Mouse (Mus musculus): ENCODE data around the gene Plau.

Plau gene

DNA sequence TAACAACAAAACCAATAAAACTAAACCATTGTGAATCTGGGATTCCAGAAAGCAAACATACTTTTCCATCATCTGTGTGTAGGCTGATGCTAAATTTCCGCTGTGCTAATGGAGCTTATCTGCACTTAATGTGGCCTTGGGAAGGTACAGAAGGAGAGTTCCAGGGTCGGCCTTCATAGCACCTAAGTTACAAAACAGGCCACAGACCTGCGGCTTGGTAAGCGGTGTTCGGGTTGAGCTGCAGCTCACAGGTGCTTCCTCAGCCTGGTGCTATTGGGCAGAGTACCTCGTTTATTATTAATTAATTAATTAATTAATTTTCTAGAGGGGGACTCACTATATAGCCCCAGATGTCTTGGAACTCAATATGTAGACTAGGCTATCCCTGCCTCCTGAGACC is 7.7 kb downstream of the Plau start:
- DNase-seq (ENCODE audit: low read depth in 2 of 2, low spot score in 2 of 2): no peak

DNA sequence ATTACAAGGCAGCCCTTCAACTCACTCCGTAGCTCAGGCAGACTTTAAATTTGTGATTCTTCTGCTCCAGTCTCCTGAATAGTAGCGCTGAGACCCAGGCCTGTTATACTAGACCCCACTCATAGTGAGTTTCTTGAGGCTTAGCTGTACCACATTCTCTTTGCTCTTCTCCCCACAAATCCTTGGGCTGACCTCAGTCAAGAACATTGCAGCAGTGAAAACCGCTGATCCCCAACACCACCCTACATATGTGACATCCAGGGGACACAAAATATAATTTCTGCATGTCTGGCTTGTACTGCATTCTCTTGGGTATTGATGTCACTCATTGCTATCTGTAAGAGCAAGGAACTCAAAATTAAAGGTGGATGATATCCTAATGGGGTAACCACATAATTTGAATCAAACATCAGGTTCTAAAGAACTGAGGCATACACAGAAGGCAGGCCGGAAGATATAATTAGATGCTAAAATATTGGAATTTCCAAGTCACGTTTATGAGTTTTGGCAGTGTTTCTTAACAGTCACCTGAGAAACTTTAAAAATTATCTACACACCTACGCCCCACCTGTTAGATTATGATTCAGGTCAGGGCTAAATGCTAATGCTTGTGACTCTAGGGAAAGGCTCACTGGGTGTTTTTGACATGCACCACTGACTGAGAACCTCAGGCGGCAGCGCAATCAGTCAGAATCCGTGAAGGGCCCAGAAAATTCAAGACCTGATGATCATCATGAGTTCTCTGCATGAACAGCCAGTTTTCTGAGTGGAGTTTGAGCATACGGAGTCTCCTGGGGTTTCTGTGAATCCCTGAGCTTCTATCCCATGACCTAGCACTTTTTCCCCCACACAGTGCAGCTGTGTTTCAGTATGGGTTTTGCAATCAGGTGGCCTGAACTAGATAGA is 8.5 kb downstream of the Plau start:
- no peak for DNase-seq (ENCODE audit: low read depth in 2 of 2, low spot score in 2 of 2)

DNA sequence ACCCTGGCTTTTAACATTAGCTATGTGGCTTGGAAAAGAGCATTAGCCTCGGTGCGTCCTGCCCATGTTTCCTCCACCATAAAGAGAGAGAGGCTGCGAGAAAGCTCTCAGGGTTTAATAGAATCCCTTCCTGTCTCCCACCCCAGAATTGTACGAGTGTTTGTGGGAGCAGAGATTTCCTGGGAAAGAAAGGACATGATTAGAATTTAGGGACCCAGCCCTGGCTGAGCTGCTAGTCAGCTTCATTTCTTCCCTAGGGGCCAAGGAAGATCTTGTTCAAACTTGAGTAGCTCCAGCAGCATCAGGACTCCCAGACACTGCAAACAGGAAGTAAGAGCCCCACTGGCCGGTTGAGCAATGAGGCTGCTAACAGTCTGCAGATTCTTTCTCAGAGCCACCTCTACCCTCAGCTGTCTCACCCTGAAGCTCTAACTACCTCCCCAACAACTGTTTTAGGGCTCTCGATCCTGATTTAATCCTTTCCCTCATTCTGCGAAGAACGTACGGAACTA is 9.2 kb downstream of the Plau start:
- DNase-seq (ENCODE audit: low read depth in 2 of 2, low spot score in 2 of 2): peak in 1 of 2 experiments; percentile 31

DNA sequence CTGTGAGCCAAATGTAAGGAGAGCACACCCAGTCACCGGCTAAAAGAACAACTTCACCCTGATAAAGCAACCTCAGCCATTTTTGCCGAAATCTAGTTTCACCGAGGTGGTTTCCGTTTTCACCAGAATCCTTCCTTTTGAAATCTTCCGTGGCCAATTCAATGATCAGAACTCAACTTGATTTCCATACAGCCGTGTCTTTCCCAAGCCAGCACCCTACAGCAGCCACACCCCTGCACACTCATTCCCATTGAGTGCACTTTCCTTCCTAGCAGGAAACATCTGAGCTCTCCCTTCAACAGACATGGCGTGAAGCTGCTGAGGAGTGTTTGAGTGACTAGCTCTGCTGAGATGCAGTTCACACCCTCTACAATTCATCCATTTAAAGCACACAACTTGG is 9.8 kb downstream of the Plau start:
- no peak for DNase-seq (ENCODE audit: low read depth in 2 of 2, low spot score in 2 of 2)

DNA sequence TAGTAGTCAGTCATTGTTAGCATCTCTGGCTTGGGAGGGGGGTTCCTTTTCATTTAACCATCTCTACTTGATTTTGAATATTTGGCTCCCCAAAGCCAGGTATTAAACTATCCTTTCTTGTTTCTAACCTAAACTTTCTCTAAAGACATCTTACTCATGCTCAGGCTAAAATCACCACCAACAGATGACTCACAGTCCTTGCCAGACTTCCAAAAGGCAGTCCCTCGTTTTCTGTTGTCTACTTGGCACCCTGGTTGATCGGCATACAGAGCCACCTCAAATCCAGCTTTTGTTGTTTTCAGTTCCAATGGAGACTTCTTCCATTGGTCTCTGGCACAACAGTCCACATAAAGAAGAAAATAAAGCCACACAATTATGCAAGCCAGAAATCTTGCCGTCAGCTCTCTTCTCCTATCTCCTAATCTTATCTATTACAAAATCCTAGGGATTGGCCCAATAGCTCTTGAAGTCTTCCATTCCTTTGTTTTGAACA is 11.2 kb downstream of the Plau start:
- DNase-seq (ENCODE audit: low read depth in 2 of 2, low spot score in 2 of 2): no peak

DNA sequence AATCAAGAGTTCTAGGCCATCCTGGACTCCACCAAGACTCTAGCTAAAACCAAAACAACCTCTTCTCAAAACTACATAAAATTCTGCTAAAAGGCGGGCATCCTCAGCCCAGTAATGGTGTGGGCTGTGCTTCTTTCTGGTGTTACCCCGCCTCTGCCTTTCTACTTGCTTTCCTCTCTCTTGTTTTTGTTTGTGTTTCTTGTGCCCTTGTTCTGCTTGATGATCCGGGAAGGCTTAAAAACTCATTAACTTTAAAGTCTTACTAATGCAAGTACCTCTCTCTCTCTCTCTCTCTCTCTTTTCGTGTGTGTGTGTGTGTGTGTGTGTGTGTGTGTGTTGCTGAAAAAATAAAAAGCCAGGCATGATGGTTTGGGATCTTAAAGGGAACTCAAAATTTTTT is 13.3 kb downstream of the Plau start:
- no peak for DNase-seq (ENCODE audit: low read depth in 2 of 2, low spot score in 2 of 2)

DNA sequence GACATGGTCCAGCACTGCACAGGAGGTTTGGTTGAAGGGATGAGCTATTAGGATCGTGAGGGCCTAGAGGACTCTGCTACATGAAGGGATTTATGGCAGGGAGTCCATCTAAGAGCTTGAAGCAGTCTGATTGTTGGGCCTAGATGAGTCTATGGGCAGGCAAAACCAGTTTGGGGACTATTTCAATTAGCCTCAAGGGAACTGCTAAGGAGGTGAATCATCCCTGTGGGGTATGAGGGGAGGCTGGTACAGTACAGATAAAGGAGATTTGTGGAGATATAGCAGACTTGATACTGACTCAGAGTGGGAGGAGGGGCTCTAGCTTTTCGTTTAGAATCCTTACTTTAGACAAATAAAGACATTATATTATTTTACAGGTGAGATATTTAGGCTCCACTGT is 14.0 kb downstream of the Plau start:
- DNase-seq (ENCODE audit: low read depth in 2 of 2, low spot score in 2 of 2): no peak

DNA sequence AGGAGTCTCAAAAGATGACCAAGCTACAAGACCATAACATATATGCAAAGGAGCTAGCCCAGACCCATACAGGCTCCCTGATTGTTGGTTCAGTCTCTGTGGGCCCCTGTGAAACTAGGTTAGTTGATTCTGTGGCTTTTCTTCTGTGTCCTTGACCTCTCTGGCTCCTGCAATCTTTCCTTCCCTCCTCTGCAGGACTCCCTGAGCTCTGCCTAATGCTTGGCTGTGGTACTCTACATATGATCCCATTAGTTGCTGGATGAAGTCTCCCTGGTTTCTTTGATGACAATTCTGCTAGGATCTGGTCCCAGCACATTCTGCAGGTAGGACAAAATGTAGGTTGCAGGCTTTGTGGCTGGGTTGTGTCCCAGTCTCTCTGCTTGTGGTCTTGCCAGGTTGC is 15.3 kb downstream of the Plau start:
- DNase-seq (ENCODE audit: low read depth in 2 of 2, low spot score in 2 of 2): no peak

DNA sequence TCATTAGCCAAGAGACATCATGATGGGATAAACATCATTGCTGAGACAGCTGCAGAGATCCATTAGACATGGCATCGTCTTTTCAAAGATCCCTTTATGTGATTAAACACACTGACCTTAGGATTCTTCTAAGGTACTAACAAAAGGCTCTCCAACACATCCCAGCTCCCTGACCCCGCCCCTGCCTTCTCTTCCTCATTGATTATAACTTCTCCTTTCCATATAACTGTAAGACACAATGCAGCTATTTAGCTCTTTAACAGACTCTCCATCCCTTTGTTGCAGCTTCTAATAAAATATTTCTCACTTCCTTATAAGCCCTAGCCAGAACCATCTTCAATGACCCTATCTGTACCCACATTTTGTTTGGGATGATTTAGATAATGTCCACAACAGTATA is 24.7 kb downstream of the Plau start:
- no peak for DNase-seq (ENCODE audit: low read depth in 2 of 2, low spot score in 2 of 2)

DNA sequence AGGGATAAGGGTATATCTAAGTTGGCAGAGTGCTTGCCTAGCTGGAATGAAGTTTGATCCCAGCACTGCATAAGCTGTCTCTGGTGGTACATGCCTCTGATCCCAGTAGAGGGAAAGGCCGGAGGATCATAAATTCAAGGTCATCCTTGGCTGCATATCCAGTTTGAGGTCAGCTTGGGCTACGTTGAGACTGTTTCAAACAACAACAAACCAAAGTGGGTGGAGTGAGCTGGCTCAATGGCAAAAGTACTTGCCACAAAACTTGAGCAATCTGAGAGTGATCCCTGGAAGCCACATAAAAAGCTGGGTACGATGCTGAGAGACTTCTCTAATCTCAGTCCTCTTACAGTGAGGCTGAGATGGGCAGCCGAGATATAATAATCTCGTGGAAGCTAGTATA is 25.1 kb downstream of the Plau start:
- DNase-seq (ENCODE audit: low read depth in 2 of 2, low spot score in 2 of 2): no peak

DNA sequence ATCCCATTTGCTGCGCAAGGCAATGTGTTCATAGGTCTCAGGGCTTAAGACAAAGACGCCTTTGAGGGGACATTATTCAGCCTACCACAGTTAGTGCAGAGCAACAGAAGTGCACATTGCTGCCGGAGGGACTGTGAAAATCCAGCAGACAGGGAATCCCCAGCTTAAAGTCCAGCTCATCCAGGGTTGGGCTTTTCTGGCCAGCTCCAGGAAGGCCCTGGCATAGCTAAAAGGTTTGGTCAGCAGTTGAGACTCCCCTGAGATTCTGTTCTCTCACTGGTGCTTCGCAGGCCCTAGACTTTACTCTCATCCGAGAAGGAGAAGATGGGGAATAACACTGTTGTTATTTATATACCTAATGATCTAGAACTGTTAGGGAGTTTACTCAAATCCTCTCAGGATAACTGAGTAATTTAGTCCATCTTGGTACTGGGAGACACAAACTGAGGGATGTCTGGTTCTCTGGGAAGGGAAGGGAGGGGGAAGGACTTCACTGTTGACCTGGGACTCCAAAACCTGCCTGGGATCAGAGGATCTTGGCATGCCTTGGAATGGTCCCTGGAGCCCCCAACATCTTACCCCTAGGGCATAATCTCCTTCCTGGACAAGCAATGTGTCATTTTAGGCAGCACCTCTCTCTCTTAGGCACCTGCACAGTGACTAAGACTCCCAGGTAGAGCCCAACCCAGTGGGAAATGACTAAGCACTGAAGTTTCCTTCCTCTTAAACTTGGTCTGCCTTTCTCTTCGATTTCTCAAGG is 27.0 kb downstream of the Plau start:
- no peak for DNase-seq (ENCODE audit: low read depth in 2 of 2, low spot score in 2 of 2)

DNA sequence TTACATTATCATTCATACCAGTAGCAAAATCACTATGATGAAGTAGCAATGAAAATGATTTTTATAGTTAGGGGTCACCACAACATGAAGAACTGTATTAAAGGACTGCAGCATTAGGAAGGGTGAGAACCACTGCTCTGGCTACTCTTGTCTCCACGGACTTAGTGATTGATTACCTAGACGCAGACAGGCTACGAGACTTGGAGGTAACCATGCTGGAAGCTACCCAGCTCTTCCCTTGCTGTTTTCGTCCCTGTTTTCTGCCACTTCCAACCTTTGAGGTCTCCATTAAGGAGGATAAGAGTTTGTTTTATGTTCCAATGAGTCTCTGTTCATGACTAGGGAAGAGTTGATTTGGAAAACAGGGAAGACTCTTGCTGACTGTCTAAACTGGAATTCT is 27.7 kb downstream of the Plau start:
- DNase-seq (ENCODE audit: low read depth in 2 of 2, low spot score in 2 of 2): no peak

DNA sequence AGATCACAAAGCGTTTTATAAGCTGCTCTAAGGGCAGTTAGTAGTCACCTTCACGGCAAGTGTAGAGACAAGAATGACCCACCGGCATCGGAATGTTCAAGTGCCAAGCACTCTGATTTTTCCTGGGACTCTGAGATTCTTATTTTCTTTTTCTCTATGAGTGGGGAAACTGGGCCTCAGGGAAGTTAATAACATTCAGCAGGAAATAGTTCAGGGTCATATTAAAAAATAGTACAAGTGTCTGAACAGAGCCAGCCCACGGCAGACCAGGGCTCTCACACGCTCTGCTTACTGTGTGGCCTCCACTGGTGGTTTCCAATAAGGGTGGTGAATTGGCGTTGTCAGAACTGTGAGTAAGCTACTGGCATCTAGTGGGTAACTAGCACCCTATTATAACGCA is 29.1 kb downstream of the Plau start:
- DNase-seq (ENCODE audit: low read depth in 2 of 2, low spot score in 2 of 2): no peak

DNA sequence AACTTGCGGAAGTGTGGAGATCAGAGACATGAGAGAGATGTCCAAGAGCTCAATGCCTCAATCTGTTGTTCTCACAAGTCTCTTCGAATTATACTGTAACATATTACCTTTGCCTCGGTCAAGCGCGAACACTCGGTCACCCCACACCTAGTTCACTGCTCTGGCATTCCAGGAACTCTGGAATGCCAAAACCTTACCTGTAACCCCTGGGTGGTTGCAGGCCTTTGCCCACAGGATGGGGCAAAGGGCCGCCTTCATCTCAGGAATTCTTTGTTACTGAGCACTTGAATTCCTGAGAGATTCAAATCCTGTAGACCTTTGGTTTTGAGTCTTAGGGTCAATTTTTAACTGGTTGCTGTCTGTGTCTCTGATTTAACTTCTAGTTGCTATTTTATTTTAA is 29.9 kb downstream of the Plau start:
- DNase-seq (ENCODE audit: low read depth in 2 of 2, low spot score in 2 of 2): no peak

DNA sequence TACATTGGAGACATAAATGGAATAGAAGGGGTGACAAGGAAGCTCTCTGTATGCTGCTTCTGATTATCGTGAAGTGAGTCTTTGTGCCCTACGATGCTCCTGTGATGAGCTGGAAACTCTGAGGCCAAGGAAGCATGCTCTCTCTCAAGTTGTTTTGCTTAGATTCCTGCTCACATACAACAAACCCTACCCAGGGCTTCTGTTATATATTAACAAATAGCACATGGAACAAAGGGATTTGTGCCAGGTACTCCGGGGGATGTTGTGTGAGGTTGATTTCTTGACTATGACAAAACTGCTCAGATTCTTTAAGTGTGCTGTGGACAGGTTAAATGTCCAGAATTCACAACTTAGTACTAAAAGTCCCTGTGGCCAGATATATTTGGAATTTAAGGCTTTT is 33.6 kb downstream of the Plau start:
- DNase-seq (ENCODE audit: low read depth in 2 of 2, low spot score in 2 of 2): no peak

DNA sequence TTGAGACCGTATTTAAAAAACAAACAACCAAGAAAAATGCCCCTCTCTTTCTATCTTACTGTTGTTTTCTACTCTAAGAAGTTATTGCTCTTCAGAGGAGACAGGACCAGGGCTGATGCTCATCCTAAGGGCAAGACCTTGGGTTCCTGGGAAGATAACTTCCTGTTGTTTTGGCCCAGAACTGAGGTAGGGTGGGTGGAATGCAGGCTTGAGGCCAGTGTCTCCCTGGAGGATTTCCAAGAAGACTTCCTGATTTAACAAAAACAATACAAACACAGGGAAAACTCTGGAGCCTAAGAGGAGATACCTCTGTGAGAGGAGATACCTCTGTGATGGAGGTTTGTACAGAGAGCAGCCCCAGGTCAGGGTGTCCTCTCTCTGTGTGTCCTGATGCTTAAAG is 35.0 kb downstream of the Plau start:
- DNase-seq (ENCODE audit: low read depth in 2 of 2, low spot score in 2 of 2): no peak

DNA sequence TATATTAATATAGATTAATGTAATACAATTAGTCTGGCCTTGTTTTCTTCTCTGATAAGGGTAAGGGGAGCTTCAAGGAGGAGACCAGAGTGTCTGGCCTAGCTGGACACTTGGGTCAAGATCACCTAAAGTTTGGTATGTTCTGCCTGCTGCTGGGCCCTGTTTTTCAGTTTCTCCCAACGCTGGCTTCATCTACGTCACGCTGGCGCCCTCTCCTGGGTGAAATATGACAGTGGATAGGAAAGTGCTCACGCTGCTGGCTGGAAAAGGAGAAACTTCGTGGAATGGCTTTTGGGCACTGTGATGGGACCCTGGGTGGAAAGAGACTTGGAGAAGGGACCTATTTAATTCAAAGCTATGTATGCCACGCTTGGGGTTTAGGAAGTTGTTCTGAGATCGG is 36.8 kb downstream of the Plau start:
- peak; percentile 70 to 75 for DNase-seq (ENCODE audit: low read depth in 2 of 2, low spot score in 2 of 2)

DNA sequence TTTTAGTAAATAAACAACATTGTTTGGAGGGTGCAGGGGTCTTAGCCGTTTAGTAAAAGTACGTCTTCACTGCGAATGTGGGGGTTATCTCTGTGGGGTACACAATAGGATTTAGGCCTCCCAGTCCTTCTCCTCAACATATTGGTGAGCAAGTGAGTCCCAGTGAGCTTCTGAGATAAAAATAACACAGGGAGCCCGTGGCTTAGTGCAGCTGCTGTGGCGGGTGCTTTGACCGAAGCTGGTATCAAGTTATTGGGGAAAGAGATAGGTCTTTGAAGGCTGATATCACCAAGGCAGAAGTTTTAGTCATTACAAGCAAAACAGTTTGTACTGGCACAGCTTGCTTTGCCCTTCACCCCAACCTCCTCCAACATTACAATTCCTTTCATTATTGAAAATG is 37.5 kb downstream of the Plau start:
- no peak for DNase-seq (ENCODE audit: low read depth in 2 of 2, low spot score in 2 of 2)

DNA sequence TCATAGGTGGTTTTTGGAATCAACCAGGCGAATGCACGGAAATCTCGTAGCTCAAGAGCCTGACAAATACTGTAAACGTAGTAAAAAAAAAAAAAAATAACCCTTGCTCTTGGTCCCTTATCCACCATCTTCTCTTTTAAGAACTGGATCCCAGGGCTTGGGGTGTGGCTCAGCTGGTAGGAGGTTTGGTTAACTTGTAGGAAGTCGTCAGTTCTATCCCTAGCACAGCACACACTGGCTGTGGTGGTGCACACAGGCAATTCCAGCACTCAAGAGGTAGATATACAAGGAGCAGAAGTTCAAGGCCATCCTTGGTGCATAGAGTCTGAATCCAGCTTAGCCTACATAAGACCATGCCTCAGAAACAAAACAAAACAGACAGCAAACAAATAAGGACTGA is 48.2 kb downstream of the Plau start:
- DNase-seq (ENCODE audit: low read depth in 2 of 2, low spot score in 2 of 2): no peak

DNA sequence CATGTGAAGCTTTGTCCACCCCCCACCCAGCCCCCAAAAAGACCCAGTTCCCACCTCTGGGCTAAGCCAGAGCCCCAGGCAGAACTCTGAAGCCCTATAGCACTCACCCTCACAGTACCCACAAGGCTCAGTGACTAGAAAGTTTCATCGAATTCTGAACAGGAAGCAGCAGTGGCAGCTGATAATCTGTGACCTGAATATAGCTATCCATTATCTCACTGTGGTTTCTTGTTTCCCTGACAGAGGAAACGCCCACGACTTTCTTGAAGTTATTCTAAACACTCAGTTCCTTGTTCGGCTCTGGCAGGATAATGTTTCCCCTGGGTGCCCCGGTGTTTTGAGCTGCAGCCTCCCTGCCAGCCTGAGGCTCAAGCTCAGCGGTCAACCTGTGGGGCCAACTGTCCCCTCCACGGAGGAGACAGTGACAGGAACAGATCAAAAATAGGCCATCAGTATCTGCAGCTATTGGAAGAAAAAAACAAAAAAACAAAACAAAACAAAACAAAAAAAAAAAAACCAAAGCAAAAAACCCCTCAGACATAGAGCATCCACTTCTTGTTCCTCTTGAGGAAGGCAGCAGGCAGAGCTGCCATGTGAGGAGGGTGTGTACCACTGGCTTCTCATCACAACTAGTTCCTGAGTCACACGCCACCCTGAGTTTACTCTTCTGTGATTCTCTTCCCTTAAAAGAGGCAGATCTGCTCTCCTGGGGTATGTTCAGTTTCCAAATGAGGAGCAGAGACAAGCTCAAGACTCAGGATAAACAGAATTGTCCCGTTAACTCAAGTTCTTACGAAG is 48.8 kb downstream of the Plau start:
- peak; percentile 28 to 49 for DNase-seq (ENCODE audit: low read depth in 2 of 2, low spot score in 2 of 2)

DNA sequence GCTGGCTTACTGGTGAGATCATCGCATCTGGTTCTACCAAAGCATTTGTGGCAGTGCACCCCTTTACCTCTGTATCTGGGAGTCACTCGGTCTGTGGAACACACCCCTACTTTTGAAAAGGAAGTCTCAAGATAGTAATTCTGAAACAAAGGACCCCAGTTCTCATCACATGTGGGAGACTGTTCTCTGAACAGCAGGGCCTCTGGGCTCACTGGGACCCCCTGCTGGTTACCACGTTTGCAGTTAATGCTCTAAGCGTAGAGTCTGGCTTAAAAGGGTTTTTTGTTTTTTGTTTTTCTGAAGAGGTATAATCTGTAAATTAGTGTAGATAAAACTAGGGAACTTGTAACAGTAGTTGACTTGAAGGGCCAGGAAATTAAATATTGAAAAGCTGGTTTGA is 49.8 kb downstream of the Plau start:
- DNase-seq (ENCODE audit: low read depth in 2 of 2, low spot score in 2 of 2): peak; percentile 55 to 78

Measured in CD8-positive naive resting alpha-beta T cell, adult 2 months (primary cell).